Mouse (Mus musculus) liver, embryonic 11.5 days (tissue): ENCODE data around the gene Asprv1. TPM values are rescaled to one million over a fixed set of nuclear protein-coding genes. Genes with fewer than 3 reads are reported as not detected.

Source experiments
- ATAC-seq: fragments of 200-750 bp; cut with Nextera tagmentation; replicated peaks from 2 replicates; pipeline ENCODE4 v1.8.0; 2017; ENCODE audit warnings: moderate number of reproducible peaks, mild to moderate bottlenecking, moderate TSS enrichment, moderate library complexity; ENCODE audit not compliant: low FRiP score
- DNase-seq: peaks from one replicate; pipeline ENCODE4 v3.0.0-alpha.2; 2017; ENCODE audit warnings: low spot score
- H3K27ac ChIP-seq: fragments of 300-500 bp; sonication (generic); 2 replicates; pipeline ENCODE4 v1.5.1; 2014; ENCODE audit warnings: mild to moderate bottlenecking, low read depth, low read length, control low read depth
- H3K27me3 ChIP-seq: fragments of 300-500 bp; sonication (generic); replicated peaks from 2 replicates; pipeline ENCODE4 v1.6.1; 2014; ENCODE audit warnings: low read length, mixed read lengths; ENCODE audit not compliant: control insufficient read depth, insufficient read depth
- H3K36me3 ChIP-seq: fragments of 300-500 bp; sonication (generic); 2 replicates; pipeline ENCODE4 v1.6.1; 2014; ENCODE audit warnings: mild to moderate bottlenecking, low read length, moderate library complexity, mixed read lengths; ENCODE audit not compliant: control insufficient read depth, insufficient read depth
- H3K4me1 ChIP-seq: fragments of 300-500 bp; sonication (generic); replicated peaks from 2 replicates; pipeline ENCODE4 v1.6.1; 2014; ENCODE audit warnings: low read length, mixed read lengths; ENCODE audit not compliant: control insufficient read depth, insufficient read depth
- H3K4me2 ChIP-seq: fragments of 300-500 bp; sonication (generic); 2 replicates; pipeline ENCODE4 v1.6.1; 2014; ENCODE audit warnings: mild to moderate bottlenecking, control low read depth, moderate library complexity
- H3K4me3 ChIP-seq: fragments of 300-500 bp; sonication (generic); 2 replicates; pipeline ENCODE4 v1.5.1; 2014; ENCODE audit warnings: low read depth, low read length, control low read depth
- H3K9ac ChIP-seq: fragments of 300-500 bp; sonication (generic); 2 replicates; pipeline ENCODE4 v1.6.1; 2014; ENCODE audit warnings: low read depth, low read length, control low read depth
- H3K9me3 ChIP-seq: fragments of 300-500 bp; sonication (generic); 2 replicates; pipeline ENCODE4 v1.6.1; 2016; ENCODE audit warnings: low read length, inconsistent platforms, mixed read lengths; ENCODE audit not compliant: control insufficient read depth
- WGBS: fragments of 180-500 bp; shearing (Covaris S2); extraction: QIAGEN DNeasy Blood & Tissue Kit; methylation state at CpG from one replicate; pipeline ENCODE4 v1.1.7; 2014; 5-methylcytosine and 5-hydroxymethylcytosine counted together
- polyA plus RNA-seq: library from polyadenylated mRNA; unstranded; fragments of >200 nt; fragmentation: Nextera tagmentation; extraction: Ambion mirVana; gene quantifications from 2 replicates; pipeline ENCODE4 v1.2.1, GENCODE M21; 2014

The Asprv1 gene
- polyA plus RNA-seq, 1 experiment from 2014 or later: 0.36 TPM

- Histone ChIP-seq H3K36me3 (peaks cover 15% of the 10 kb centered on the region; the same call in 1 of the 2 replicates), H3K27ac (no peak overlapping the region), H3K27me3 (no peaks in the 10 kb centered on the region), H3K4me1 (peaks cover 11% of the 10 kb centered on the region), H3K9me3 (no peaks in the 10 kb centered on the region), H3K4me2 (peak overlapping the region; percentile 36), H3K4me3 (no peak overlapping the region), H3K9ac (no peak overlapping the region)
- no peak for ATAC-seq
- DNase-seq: no peak
- 71% methylated on average over 17 of the region's 17 CpGs for WGBS
These were observed 37.8 kb downstream of the Asprv1 start for GRCm38 (mm10) chr6:86665560-86666307.

DNA sequence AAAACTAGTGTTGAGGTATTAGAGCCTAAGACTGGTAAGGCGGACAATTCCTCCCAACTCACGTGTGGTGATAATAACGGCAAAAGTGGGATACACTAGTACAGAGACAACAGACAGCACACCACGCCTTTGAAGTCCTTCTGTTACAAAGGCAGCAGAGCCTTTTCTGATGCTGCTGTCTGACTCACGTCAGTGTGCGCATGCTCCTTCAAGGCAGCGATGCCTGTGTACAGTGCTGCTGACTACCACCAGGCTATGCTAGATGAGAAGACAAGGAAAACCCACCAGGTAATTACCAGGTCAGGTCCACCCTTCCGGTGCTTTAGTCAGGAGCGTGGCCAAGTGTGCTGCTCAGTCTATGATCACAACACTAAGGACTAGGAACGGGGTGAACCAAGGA is 39.1 kb downstream of the Asprv1 start:
- Histone ChIP-seq H3K4me2 (peak overlapping the region; percentile 90; the same call in 1 of the 2 replicates), H3K27ac (no peak overlapping the region), H3K9me3 (no peaks in the 10 kb centered on the region), H3K4me3 (no peak overlapping the region), H3K36me3 (peaks cover 14% of the 10 kb centered on the region; the same call in 1 of the 2 replicates), H3K9ac (no peak overlapping the region; the same call in 1 of the 2 replicates), H3K27me3 (no peaks in the 10 kb centered on the region), H3K4me1 (peaks cover 11% of the 10 kb centered on the region)
- WGBS: 88% methylated on average over 10 of the region's 10 CpGs
- ATAC-seq (no peak), DNase-seq (no peak)

GRCm38 (mm10) chr6:86668580-86669239 is 40.7 kb downstream of the Asprv1 start, which contains the start of gene Mxd1:
Mxd1 (minus strand) TSS chr6:86669161.
- Histone ChIP-seq H3K27me3 (no peaks in the 10 kb centered on the region), H3K27ac (no peak within 1 kb of the TSS), H3K9ac (peak within 1 kb of the TSS; percentile 84), H3K9me3 (no peaks in the 10 kb centered on the region), H3K4me1 (peaks cover 11% of the 10 kb centered on the region), H3K4me3 (peak within 1 kb of the TSS; percentile 84), H3K4me2 (peak within 1 kb of the TSS; percentile 90), H3K36me3 (peaks cover 10% of the 10 kb centered on the region; the same call in 1 of the 2 replicates)
- under 1% methylated on average over 67 of the region's 76 CpGs for WGBS
- ATAC-seq: peak; percentile 1; the same call in 1 of the 2 replicates
- DNase-seq: no peak

- peak overlapping the region; percentile 41; the same call in 1 of the 2 replicates for H3K9ac ChIP-seq
- H3K4me1 ChIP-seq: peaks cover 11% of the 10 kb centered on the region
- H3K36me3 ChIP-seq: peaks cover 10% of the 10 kb centered on the region; the same call in 1 of the 2 replicates
- DNase-seq (peak; percentile 100), ATAC-seq (peak; percentile 100)
- no peak overlapping the region for H3K27ac ChIP-seq
- H3K4me3 ChIP-seq: peak overlapping the region; percentile 84
- no peaks in the 10 kb centered on the region for H3K27me3 ChIP-seq
- H3K4me2 ChIP-seq: peak overlapping the region; percentile 90
- under 1% methylated on average over 37 of the region's 37 CpGs for WGBS
- no peaks in the 10 kb centered on the region for H3K9me3 ChIP-seq
These were observed 41.3 kb downstream of the Asprv1 start for GRCm38 (mm10) chr6:86669240-86669727.

- Histone ChIP-seq H3K9ac (no peak overlapping the region), H3K27me3 (no peaks in the 10 kb centered on the region), H3K4me2 (no peak overlapping the region), H3K4me3 (no peak overlapping the region), H3K4me1 (peaks cover 8% of the 10 kb centered on the region), H3K36me3 (peaks cover 7% of the 10 kb centered on the region; the same call in 1 of the 2 replicates), H3K27ac (no peak overlapping the region), H3K9me3 (no peaks in the 10 kb centered on the region)
- no peak for ATAC-seq
- DNase-seq: no peak
- WGBS: 6% methylated on average over 2 of the region's 2 CpGs
These were observed 42.9 kb downstream of the Asprv1 start for GRCm38 (mm10) chr6:86670873-86671272.

GRCm38 (mm10) chr6:86678341-86678740 is 50.4 kb downstream of the Asprv1 start:
- WGBS: 91% methylated on average over 6 of the region's 6 CpGs

More at GRCm38 (mm10) chr6:86678341-86678740, 50.4 kb downstream of the Asprv1 start:
- Histone ChIP-seq H3K4me3 (no peak overlapping the region), H3K9me3 (no peaks in the 10 kb centered on the region), H3K36me3 (peaks cover 24% of the 10 kb centered on the region), H3K9ac (no peak overlapping the region), H3K27me3 (no peaks in the 10 kb centered on the region), H3K4me1 (no peaks in the 10 kb centered on the region), H3K4me2 (no peak overlapping the region), H3K27ac (no peak overlapping the region)
- no peak for ATAC-seq
- DNase-seq: no peak

Other genes with a start within 250 kb of the Asprv1 start
- 57.7 and 66.8 TPM in 2 replicates for gene Pcyox1, start 231.0 kb upstream of the Asprv1 start, polyA plus RNA-seq
- gene Tia1, start 223.9 kb upstream of the Asprv1 start, polyA plus RNA-seq: 93.5 and 95.5 TPM in 2 replicates
- gene Gm44790, start 201.5 kb upstream of the Asprv1 start, polyA plus RNA-seq: 0.47 TPM in 1 of 2 replicates, not detected in the other
- gene C87436, start 189.8 kb upstream of the Asprv1 start, polyA plus RNA-seq: 24.8 and 25.9 TPM in 2 replicates
- 543 and 554 TPM in 2 replicates for gene Pcbp1, start 101.8 kb upstream of the Asprv1 start, polyA plus RNA-seq
- gene Mxd1, start 41.0 kb downstream of the Asprv1 start, polyA plus RNA-seq: 11.5 and 13.4 TPM in 2 replicates
- 109 and 122 TPM in 2 replicates for gene Snrnp27, start 56.4 kb downstream of the Asprv1 start, polyA plus RNA-seq
- gene Gmcl1, start 105.2 kb downstream of the Asprv1 start, polyA plus RNA-seq: 17.9 and 21.9 TPM in 2 replicates
- 41.8 and 43.0 TPM in 2 replicates for gene Anxa4, start 165.4 kb downstream of the Asprv1 start, polyA plus RNA-seq
- gene Aak1, start 221.4 kb downstream of the Asprv1 start, polyA plus RNA-seq: 13.1 TPM in 2 replicates